Mouse (Mus musculus) kidney, adult 11 months (tissue): ENCODE measurements around the gene Grb10.

Experiments used
- DNase-seq: peaks from one replicate; pipeline ENCODE4 v3.0.0; 2022

Grb10 gene

DNA sequence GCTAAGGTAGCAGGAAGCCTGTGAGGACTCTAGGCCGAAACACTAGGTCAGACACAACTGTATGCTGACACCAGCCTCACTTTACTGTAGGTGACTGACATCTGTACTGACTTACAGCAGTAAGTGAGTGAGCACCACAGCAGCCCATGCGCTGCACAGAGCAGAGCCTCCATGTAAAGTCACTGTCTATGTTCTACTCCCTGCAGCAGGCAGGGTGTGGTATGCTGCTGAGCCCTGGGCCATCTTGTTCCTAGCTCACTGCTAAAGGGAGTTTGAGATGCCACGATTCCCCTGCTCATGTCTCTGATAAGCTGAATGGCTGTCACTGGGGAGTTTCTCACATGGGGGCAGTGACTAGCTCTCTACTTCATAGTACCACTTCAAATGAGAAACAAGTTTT, 72.3 kb downstream of the Grb10 start:
- DNase-seq, result no peak

DNA sequence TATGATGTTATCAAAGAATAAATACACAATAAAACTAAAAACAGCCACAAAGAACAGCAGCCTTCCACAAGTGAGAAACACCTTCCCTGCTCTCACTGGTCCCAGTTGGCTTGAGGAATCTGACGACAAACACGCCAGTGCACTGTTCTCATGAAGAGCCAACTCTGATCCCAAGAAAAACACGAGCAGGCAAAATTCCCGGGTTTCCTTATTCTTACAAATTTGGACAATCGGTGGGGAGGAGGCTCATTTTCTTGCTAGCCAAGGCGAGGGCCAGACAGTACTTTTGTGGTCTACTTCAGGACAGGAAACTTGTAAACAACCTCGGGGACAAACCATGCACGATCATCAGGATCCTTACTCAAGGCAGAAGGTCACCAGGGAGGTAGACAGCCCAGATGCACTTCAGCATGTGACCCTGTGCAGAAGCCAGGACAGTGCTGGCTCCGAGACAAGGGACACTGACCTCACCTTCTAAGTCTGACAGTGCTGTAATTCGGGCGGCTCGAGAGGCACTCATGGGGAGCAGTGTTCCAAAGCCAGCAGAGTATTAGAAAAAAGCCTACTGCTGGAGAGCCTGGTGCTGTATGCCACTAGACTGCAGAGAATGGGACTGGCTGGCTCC, 72.9 kb downstream of the Grb10 start:
- peak; percentile 80 for DNase-seq

DNA sequence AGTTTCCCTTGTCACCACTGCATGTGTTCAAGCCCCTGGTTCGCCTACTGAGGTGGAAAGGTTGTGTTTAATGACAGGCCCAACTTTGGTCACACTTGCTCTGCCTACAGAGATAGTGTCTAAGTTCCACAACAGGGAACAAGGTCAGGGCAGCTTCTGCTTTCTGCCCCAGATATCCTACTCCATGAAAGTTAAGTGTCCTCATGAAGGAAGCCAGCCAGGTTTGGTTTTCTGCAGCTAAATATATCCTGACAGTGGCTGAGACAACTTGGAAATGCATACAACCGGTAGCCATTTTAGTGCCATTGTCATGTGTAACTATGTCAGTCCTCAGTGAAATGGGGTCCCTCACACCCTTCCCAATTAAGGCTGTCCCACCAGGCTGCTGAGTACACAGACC, 73.8 kb downstream of the Grb10 start:
- no peak for DNase-seq

DNA sequence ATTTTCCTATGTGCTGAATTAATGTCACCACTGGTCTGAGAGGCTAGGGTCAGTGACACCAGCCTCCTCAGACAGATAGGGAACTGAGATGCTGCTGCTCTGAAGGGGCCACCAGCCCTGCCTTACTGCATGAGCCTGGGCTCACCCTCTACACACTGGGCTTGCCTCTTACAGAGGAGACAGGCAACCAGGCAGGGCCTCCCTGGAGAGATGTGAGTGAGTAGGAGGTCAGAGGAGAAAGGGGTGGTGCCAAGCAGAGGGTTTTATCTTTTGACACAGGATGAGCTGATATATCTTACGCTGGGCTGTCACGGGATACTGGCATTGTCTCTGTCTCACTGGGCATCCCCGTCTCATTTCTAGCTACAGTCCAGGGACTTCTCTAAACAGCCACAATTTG, 74.9 kb downstream of the Grb10 start:
- DNase-seq, result no peak

DNA sequence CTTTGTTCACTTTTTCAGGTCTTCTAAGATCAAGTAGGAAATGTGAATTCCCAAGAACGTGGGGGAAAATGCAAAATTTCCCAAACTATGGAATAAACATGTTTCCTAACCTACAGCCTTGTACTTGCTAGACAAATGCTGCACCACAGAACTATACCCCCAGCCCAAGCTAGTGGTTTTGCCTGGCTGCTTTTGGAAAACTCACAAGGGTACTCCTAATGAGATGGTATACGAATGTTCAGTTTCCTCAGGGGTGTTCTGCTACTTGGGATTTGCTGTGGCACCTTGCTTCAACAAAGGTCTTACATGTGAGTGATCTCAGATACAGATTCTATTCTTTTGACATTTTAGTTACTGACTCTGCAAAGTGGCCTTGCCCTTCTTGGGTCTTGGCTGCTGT, 75.4 kb downstream of the Grb10 start:
- no peak for DNase-seq

DNA sequence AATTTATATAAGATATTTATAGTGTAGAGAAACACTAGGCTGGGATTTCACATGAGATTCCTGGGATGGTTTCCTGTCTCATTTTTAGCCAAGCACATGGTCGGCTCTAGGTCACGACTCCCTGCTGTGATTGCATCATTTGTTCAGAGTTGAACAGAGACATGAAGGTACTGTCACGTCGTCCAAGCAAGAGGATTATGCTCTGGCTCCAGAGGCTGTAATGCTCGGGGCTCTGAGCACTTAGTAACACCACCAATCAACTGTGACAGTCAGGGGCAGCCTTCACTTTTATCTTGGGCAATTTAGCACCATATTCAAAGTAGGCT, 75.9 kb downstream of the Grb10 start:
- no peak for DNase-seq

DNA sequence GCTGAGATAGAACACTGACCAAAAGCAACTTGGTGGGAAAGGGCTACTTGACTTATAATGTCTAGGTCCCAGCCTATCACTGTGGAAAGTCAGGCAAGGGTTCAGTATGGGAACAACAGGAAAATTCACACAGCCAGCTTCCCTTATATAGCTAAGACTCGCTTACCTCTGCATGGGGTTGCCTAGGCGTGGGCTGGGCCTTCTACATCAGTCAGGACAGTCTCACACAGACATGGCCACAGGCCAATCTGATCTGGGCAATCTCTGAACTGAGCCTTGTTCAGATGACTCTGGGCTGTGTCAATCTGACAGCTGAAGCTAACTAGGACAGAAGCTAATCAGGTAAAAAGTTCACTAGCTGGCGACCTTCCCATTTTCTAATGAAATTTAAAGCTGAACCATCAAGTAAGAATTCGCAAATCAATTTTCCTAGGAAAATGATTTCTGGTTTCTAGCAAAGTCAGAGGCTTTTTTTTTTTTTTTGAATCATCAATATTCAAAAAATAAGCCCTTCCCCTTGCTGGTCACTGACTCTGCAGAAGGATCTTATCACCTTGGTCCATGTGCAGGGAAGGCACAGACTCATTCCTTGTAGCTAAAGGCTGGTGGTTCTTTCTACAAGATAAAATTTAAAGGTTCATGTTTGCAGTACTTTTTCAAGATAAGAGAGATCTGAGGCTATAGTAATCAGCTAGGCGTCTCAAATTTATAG, 76.4 kb downstream of the Grb10 start:
- DNase-seq, result peak; percentile 30

DNA sequence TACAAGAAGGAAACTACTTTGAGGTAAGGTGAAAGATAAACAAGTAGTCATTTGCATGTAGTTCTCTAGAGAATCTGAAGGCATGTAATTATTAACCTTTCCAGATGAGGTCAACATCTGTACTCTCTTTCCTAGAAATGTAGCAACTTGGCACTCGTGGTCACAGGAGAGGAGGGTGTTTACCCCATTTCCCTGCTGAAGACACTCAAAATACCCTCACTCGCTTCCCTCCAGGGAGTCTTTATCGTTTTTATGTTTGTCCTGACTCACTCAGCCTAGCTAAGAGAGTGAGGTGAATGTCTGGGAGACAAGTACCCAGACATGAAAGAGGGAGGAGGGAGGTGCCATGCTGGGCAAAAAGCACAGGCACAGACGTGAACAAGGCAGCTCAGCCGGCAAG, 77.6 kb downstream of the Grb10 start:
- DNase-seq, result no peak

DNA sequence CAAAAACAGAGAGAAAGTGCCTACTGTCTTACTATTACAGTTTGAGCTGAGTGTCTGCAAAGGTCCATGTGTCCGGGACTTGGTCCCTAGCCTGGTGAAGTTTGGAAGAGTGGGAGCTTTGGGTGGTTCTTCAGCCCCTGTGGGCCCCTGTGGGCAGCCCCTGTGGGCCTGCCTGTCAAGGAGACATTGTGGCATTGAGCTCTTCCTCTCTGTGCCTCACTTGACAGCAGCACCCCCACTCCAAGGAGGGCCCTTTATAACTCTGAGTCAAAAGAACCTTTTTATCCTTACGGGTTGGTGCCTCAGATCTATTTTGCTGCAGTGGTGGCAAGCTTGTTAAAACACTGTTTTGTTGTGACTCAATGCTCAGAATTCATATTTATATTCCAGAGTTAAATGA, 78.3 kb downstream of the Grb10 start:
- no peak for DNase-seq

DNA sequence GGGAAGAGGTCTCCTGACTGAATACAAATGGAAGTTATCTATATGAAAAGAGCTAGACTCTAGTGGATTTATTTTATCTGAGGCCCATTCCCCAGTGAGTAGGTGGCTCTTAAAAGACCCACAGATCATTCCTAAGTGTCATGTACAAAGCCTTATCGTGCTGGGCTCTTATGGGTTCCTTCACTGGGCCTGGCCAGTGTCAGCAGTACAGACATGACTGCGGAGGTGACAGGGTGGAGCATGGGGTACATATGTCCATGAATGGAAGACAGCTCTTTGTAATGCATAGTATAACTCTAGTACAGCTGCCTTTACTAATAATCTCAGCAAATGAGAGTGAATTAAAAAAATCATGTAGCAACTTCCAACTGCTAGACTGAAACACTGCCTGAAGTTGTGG, 80.0 kb downstream of the Grb10 start:
- DNase-seq, result no peak

DNA sequence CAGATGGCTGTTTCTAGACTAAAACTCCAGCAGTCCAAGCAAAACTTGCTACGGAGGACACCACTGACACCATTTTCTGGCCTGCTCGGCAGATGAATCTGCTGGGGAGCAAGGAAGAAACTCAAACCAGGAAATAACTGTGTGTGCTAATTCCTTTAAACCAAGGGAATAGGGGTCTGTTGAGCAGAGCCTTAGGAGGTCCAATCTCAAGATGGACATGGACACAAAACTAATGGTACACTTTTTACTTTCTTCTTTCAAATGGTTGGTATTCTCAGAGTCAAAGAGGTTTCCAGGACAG, 80.5 kb downstream of the Grb10 start:
- DNase-seq, result no peak

DNA sequence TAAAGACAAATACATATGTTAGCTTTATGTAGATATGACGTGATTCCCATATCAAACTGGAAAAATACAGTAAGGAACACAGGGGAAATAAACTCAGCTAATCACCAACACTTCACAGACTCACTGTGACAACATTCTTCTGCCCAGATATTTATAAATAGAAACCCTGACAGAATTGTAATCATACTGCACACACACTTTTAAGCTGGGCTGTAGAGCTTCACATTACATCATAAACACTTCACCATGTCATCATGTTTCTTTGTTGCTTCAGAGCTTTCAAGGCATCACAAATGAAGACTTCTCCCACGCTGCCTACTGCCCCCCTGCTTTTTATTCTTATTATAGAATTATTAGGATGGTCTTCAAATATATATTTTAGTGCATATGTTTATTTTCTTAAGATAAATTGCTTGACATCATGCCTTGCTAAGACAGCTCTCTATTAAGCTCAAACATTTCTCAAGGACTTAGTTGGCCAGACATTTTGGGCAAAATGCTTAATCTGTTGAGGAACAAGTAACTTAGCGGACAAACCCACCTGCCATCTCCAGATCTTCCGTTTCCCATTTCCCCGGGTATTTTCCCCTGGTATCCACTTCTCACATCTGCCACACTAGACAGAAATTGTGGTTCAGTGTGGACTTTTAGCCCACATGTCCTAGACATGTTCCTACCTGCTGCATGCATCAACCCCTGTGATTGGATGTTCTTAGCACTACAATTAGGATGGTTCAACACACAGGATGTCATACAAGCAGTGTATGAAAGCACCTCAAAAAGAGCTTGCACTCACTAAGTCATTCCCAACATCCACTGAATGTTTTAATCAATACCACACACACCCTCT, 81.0 kb downstream of the Grb10 start:
- no peak for DNase-seq

DNA sequence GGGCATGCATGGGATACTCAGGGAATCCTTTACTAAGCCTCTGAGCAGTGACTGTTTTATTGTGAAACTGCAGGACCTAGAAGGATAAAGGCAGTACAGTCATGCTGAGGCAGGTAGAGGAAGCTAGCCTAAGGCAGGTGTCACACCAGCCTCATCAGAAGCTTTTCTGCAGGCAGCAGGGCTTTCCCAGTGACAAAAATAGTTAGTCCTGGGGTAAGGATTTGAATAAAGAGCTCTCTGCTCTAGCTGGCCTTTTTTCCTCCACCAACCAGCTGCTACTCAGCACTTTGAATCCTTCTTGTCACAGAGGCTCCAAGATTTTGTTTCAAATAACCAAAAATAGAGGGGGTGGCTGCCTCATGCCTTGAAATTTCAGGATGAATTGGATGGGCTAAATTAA, 82.7 kb downstream of the Grb10 start:
- no peak for DNase-seq

DNA sequence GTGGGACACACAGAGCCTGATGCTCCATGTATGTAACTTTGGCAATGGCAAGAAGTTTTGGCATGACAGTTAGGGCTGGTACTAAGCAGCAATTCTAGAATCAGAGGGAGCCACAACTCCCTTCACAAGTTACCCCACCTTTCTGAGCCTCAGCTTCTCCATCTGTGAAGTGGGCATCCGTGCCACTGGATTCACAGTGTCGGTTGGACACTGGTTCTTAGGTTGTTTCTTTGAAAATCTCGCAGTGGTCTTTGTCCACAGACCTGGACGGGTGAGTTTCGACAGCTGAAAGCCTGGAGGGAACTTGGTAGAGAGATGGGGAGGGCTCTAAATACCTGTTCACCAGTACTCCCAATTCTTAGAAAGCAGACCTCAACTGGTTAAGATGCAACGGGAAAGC, 83.9 kb downstream of the Grb10 start:
- DNase-seq, result no peak

DNA sequence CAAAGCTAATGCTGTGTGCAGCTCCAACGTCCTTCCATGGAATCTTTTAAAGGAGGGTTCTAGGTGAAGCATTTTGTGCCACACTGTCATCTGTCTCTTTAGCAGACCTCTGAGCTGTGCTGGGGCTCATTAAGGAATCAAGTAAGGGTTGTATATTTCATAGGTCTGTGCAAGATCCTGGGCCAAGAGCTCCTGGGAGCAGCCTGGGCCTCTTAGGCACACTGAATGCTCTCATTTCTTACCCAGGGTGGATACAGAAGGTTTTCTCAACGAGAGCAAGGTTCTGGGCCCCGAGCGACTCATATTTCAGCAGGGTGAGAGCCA, 84.4 kb downstream of the Grb10 start:
- DNase-seq, result no peak

DNA sequence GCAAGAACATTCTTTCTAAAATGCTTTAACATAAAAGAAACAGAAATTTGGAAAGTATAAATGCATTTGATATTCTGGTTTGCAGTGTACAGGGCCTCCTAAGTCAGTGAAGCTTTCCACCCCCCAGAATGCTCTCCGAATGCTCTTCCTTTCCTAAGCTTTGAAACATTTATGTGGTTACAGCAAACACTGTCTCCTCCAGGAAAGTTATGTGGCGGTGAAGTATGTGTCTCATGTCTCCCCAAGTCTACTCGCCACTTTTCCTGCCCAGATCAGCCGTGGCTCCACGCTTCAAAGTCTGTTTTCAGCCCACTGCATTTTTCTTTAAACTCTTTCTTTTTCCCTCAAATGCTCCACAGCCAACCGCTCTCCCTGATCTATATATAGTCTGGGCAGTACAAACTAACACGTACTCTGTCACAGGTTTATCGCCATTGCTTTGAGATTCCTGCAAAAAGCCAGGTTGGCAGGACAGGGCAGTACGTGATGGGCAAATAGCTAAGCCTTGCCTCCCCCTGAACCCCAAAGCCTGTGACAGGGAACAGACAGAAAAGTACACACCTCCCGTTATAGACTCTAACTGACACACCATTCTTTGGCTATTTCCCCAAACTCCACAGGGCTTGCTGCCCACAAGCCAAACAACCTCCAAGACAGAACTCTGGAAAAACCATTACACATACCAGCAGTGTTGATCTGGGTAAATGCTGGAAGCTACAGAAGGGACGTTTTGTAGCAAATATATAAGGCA, 84.9 kb downstream of the Grb10 start:
- DNase-seq, result no peak

DNA sequence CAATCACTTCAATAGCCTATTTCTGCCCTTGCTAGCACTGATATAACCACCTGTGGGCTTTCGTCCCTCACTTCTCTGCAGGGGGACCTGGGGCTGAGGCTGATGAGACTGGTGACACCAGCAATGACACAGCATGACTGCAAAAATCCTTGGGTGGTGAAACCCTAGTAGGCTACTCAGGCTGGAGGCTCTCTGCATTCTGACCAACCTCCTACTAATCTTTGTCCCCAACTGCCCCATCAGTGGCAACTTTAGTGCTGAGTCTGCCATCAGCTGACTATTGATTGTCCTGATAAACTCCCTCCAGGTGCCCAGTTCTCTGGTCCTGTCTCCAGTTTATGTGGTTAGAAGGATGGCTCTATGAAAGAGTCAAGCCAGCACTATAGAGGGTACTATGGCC, 85.9 kb downstream of the Grb10 start:
- DNase-seq, result no peak

DNA sequence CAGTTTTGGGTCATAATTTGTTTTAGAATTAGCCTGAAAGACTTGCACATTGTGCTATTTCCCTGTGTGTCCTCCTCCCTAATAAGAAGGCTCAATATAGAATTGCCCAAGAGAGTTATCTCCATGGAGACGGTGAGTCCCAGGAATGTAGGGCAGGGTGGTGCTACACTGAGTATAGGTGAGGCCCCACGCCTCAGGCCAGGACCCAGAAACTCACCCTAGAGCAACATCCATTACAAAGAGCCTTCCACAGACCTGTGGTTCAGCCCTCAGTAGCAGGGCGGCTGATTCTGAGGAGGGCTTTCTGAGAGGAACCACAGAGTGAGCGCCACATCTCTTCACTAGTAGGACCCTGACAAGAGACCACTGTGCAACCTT, 89.5 kb downstream of the Grb10 start:
- DNase-seq, result no peak

DNA sequence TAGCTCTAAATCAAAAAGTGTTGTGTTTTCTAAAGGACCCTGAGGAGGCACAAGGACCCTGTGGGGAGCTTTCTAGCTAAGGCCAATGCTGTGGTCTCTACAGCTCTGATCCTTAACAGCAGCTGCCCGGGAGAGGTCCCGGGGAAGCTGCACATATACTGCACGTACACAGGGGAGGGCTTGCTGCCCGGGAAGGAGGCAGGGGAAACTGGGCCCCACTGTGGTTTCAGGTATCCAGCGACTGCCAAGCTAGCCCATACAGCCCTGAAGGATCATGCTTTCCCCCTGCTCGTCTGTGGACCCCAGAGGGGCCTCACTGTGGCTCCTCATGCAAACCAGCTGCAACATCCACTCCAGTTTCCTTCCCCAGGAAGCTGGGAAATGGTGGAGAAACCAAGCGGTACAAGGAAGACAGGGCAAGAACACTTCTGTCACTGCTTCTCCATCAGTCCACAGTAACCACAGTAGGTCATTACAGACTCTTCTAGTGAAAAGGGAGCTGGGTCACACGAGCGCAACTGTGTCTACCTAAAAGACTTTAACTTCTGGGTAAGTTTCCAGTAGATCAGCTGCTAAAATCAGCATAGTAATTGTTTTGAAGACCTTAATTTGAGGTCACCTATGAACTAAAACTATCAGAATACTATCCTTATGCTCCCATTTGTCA, 90.0 kb downstream of the Grb10 start:
- DNase-seq, result no peak

DNA sequence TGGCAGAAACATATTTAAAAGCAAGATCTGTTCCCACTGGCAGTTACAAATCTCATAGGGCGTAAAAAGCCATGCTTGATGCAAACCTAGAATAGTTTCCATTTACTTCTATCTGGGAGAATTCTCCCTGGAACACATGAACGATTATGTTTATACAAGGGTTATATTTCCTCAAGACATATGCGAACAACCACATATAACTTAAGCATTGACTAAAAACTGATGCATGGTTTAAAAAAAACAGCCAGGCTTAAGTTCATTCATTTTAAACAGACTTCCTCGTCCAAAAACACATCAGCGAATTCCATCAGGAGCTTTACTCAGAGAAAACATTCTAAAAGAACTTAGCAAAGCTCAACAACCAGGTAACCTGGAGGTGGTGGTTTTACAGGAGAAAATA, 90.6 kb downstream of the Grb10 start:
- DNase-seq, result no peak

DNA sequence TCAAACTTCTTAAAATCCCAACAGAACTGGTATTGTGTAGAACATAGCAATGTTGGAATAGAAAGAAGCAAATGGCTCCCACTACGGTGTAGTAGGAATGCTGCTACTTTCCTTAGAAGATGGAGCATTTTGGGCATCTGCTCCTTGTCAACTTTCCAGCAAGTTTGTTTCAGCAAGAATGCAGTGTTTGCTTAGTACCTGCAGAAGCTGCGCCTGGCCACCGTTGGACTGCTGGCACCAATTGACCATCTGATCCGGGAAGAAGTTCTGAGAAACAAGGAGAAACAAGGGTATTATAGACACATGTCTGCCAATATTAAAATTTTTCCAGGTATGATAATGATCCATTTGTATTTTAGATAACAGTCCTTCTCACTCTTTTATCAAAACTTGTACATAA, 92.7 kb downstream of the Grb10 start:
- DNase-seq, result no peak

DNA sequence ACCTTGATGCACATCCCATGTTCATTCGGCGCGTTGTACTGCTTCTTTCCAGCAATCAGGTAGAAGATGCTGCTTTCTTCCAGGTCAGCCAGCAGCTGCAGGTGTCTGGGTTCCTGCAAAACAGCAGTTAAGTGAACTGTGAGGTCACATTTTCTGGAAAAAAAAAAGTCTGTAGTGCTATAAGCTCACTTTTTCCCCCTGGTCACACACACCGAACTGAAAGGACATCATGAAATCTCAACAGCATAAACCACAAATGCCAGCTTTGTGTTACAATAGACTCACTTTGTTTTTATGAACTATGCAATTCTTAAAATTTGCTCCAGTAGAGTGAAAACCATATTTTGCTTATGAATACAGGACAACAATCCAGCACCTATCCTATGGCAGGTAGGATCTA, 93.7 kb downstream of the Grb10 start:
- no peak for DNase-seq

DNA sequence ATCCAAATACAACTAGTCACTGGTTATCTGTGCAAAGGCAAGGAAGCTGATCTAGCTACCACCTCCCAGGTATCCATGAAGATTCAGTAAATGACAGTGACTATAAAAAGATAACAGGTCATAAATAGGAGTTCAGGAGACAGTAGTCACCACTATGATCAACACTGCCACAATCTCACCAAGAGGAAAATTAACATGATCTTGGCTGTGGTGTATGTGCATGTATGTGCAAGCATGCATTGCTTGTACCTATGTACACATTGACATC, 94.5 kb downstream of the Grb10 start:
- DNase-seq, result no peak
